Mouse (Mus musculus): ENCODE measurements around the gene Gm5617. TPM values are rescaled to one million over a fixed set of nuclear protein-coding genes. Genes with fewer than 3 reads are reported as not detected.
A peak's percentile ranks its signal among the peaks of the same experiment; 100 is the strongest.

The Gm5617 gene
- total and polyA plus RNA-seq, 2 experiments = 29.4 to 82.8 TPM

DNA sequence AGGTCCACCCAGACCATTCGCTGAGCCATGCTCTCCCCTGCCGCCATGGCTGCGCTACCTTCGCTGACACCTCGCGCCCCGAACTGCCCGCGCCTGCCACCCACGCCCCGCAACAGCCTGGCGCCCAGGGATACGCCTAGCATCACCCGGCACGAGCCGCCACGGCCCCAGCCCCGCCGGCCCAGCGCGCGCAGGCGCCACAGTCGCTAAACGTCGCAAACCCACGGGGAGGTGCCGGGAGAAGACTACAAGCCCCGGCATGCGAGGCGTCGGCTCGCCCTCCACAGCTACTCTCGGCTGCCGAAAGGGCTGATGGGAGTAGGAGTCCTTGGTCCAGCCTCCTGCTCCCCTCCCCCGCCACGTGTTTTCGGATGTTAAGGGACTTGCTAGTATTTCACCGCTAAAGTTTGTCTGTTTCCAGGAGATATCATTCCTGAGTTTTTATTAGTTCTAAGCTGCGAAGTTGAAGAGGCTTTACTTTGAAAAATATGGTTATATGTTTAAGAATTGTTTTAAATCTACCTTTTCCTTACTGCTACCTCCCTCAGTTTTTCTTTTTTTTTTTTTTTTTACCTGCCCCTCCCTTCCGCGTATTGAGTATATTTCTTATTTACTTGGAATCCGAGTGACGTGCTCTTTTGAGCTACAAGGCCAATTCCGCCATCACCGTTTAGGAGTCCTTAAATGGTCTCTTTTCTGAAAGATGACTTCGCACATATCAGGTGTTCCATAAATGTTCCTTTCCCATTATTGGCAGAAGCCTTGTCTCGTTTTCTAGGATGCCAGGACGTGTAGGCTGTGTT lies 14.6 kb upstream of the Gm5617 start, which contains the start of gene Rexo2:
Gene Rexo2 (minus strand): TSS at position 213 of the 803 bp plus-strand sequence.
- Histone ChIP-seq H3K79me2 (ENCODE audit: control insufficient read depth, insufficient read depth, low read length) (peaks cover 4% of the 10 kb centered on the region; the same call in 1 of the 2 replicates), H3K9ac (ENCODE audit: low read depth, low read length) (peak within 1 kb of the TSS; percentile 91), H3K27ac (replicated peaks; ENCODE audit: insufficient read depth, low read depth, low read length) (peak within 1 kb of the TSS; percentile 57), H3K4me1 (ENCODE audit: control insufficient read depth, insufficient read depth, low read length) (peaks cover 8% of the 10 kb centered on the region), H3K4me3 (ENCODE audit: insufficient read depth, low read depth, low read length) (peak within 1 kb of the TSS; percentile 92), H3K27me3 (ENCODE audit: control insufficient read depth, insufficient read depth, low read length) (no peaks in the 10 kb centered on the region), H3K36me3 (ENCODE audit: control insufficient read depth, insufficient read depth, low read length) (peaks cover 6% of the 10 kb centered on the region; the same call in 1 of the 2 replicates)
- WGBS = 1% methylated on average over 49 of the region's 49 CpGs
- TF ChIP-seq POLR2A (IDR thresholded peaks at IDR 0.05; ENCODE audit: extremely low read depth, insufficient read depth, low read length) (0 out of 2 replicates have a peak, but pooled peaks have one; percentile 28), CTCF (IDR thresholded peaks at IDR 0.05; ENCODE audit: low read depth, low read length) (no peak)
- DNase-seq (ENCODE audit: extremely low read depth, low read depth, low spot score) = peak; percentile 86

DNA sequence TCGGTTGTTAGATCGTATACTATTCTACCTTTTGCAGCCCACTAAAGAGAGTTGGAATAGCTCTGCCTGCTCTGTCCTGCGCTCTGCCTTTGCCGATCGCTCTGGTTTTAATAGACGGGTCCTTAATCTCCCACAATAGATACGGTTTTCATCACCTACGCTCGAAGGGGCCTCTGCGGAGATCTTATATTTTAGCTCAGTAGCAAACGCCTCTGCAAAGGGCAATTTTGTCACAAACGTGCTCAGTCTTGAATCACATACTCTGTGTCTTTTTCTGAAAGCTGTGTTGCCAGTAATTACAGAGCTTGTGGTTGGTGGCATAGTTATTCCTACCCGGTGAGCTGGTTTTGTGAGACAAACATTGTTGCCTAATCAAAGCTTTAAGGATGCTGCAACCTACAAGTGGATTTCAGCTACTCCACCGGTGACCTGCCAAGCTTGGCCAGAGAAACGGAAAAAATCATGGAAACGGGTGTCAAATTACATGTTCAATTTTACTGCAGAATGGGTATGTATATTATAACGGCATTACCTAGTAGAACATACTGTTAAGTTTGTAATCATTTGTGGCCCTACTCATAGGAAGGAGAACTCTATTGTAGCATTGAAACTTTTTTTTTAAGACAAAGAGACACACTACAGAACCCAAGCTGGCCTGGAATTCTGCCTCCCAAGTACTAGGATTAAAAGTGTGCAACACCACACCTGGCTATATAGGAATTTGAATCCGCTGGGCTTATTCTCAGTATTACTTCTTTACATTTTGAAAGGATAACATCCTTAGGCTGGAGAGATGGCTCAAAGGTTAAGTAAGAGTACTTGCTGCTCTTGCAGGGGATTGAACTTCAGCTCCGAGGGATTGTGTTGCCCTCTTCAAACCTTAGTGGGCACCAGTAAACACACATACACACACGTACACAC lies 13.8 kb upstream of the Gm5617 start:
- 40% methylated on average over 20 of the region's 20 CpGs for WGBS
- H3K4me1 ChIP-seq (ENCODE audit: control insufficient read depth, insufficient read depth, low read length) = peaks cover 8% of the 10 kb centered on the region
- H3K79me2 ChIP-seq (ENCODE audit: control insufficient read depth, insufficient read depth, low read length) = peaks cover 4% of the 10 kb centered on the region; the same call in 1 of the 2 replicates
- peak overlapping the region; percentile 50 for H3K4me3 ChIP-seq (ENCODE audit: insufficient read depth, low read depth, low read length)
- no peaks in the 10 kb centered on the region for H3K27me3 ChIP-seq (ENCODE audit: control insufficient read depth, insufficient read depth, low read length)
- DNase-seq (ENCODE audit: extremely low read depth, low read depth, low spot score) = peak; percentile 35
- peak overlapping the region; percentile 63 for H3K9ac ChIP-seq (ENCODE audit: low read depth, low read length)
- TF ChIP-seq CTCF (IDR thresholded peaks at IDR 0.05; ENCODE audit: low read depth, low read length) = no peak
- no peak for TF ChIP-seq POLR2A (IDR thresholded peaks at IDR 0.05; ENCODE audit: extremely low read depth, insufficient read depth, low read length)
- H3K36me3 ChIP-seq (ENCODE audit: control insufficient read depth, insufficient read depth, low read length) = peaks cover 7% of the 10 kb centered on the region; the same call in 1 of the 2 replicates
- H3K27ac ChIP-seq (replicated peaks; ENCODE audit: insufficient read depth, low read depth, low read length) = peak overlapping the region; percentile 57; the same call in 1 of the 2 replicates

DNA sequence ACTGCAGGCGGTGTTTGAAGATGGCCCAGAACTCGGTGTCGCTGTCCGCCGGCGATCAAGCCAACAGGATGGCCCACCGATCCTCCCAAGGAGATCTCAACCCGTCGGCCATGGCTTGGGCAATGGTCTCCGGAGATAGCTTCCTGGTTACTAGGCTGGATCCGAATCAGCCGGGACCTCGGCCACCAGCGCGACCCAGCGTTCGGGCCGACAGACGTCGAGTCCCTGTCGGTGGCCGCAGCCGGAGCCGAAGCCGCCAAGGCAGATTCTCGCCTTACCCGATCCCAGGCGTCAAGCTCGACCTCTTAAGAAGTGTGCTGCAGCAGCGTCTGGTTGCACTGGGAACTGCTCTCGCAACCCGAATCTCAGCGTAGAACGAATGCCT lies 298 bp downstream of the Gm5617 start:
- 6% methylated on average over 34 of the region's 34 CpGs for WGBS
- TF ChIP-seq CTCF (IDR thresholded peaks at IDR 0.05; ENCODE audit: low read depth, low read length) (no peak), POLR2A (IDR thresholded peaks at IDR 0.05; ENCODE audit: extremely low read depth, insufficient read depth, low read length) (no peak)
- Histone ChIP-seq H3K27me3 (ENCODE audit: control insufficient read depth, insufficient read depth, low read length) (no peaks in the 10 kb centered on the region), H3K36me3 (ENCODE audit: control insufficient read depth, insufficient read depth, low read length) (peaks cover 24% of the 10 kb centered on the region), H3K27ac (replicated peaks; ENCODE audit: insufficient read depth, low read depth, low read length) (peak overlapping the region; percentile 80), H3K4me3 (ENCODE audit: insufficient read depth, low read depth, low read length) (peak overlapping the region; percentile 85), H3K79me2 (ENCODE audit: control insufficient read depth, insufficient read depth, low read length) (no peaks in the 10 kb centered on the region; the same call in 1 of the 2 replicates), H3K9ac (ENCODE audit: low read depth, low read length) (peak overlapping the region; percentile 84), H3K4me1 (ENCODE audit: control insufficient read depth, insufficient read depth, low read length) (peaks cover 3% of the 10 kb centered on the region; the same call in 1 of the 2 replicates)
- DNase-seq (ENCODE audit: extremely low read depth, low read depth, low spot score) = no peak

DNA sequence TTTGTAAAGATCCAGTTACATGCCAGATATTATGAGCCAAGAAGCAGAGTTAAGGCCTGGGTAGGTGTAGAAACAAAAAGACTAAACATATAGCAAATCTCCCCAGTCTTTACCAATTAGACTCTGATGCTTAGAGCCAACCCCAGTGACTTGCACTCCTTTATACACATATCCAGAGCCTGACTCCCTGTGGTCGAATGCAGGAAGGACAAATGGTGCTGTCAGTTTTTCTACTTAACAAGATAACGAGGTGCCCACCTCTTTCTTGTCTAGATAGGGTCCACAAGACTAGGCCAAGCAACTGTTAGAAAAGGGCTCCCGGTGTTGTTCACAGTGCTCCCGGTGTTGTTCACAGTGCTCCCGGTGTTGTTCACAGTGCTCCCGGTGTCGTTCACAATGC lies 6.0 kb downstream of the Gm5617 start:
- no peaks in the 10 kb centered on the region for H3K79me2 ChIP-seq (ENCODE audit: control insufficient read depth, insufficient read depth, low read length)
- no peaks in the 10 kb centered on the region for H3K27me3 ChIP-seq (ENCODE audit: control insufficient read depth, insufficient read depth, low read length)
- no peaks in the 10 kb centered on the region for H3K36me3 ChIP-seq (ENCODE audit: control insufficient read depth, insufficient read depth, low read length)
- H3K27ac ChIP-seq (replicated peaks; ENCODE audit: insufficient read depth, low read depth, low read length) = no peak overlapping the region
- TF ChIP-seq POLR2A (IDR thresholded peaks at IDR 0.05; ENCODE audit: extremely low read depth, insufficient read depth, low read length) (no peak), CTCF (IDR thresholded peaks at IDR 0.05; ENCODE audit: low read depth, low read length) (no peak)
- no peak overlapping the region for H3K4me3 ChIP-seq (ENCODE audit: insufficient read depth, low read depth, low read length)
- H3K9ac ChIP-seq (ENCODE audit: low read depth, low read length) = no peak overlapping the region
- H3K4me1 ChIP-seq (ENCODE audit: control insufficient read depth, insufficient read depth, low read length) = no peaks in the 10 kb centered on the region
- no peak for DNase-seq (ENCODE audit: extremely low read depth, low read depth, low spot score)
- 88% methylated on average over 7 of the region's 7 CpGs for WGBS

DNA sequence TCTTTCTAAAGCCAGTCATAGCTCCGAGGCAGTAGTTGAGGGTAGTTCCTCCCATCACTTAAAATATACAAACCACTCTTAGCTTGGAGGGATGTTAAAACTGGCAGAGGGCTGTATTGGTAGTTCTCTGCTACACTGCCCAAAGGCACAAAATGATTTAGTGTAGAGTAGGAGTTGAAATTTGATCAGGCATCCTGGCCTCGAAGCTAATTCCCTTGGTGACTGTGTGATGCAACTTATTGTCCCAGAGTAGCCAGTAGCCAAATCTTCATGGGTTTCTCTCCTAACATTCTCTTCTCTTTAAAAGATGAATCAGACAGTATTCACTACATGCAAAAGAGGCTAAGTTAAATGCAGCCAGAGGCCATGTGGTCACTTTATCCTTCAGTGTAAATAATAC lies 7.8 kb downstream of the Gm5617 start:
- Histone ChIP-seq H3K27me3 (ENCODE audit: control insufficient read depth, insufficient read depth, low read length) (no peaks in the 10 kb centered on the region), H3K4me3 (ENCODE audit: insufficient read depth, low read depth, low read length) (no peak overlapping the region), H3K9ac (ENCODE audit: low read depth, low read length) (no peak overlapping the region), H3K36me3 (ENCODE audit: control insufficient read depth, insufficient read depth, low read length) (no peaks in the 10 kb centered on the region), H3K4me1 (ENCODE audit: control insufficient read depth, insufficient read depth, low read length) (no peaks in the 10 kb centered on the region), H3K79me2 (ENCODE audit: control insufficient read depth, insufficient read depth, low read length) (no peaks in the 10 kb centered on the region), H3K27ac (replicated peaks; ENCODE audit: insufficient read depth, low read depth, low read length) (no peak overlapping the region)
- TF ChIP-seq CTCF (IDR thresholded peaks at IDR 0.05; ENCODE audit: low read depth, low read length) (no peak), POLR2A (IDR thresholded peaks at IDR 0.05; ENCODE audit: extremely low read depth, insufficient read depth, low read length) (no peak)
- no peak for DNase-seq (ENCODE audit: extremely low read depth, low read depth, low spot score)
- 79% methylated on average over 2 of the region's 2 CpGs for WGBS

Measured in liver, adult 2 months (tissue).